Mouse (Mus musculus) kidney, postnatal 0 days (tissue): Measurements from ENCODE around the gene Adam33. TPM values are rescaled to one million over a fixed set of nuclear protein-coding genes. Genes with fewer than 3 reads are reported as not detected.

ENCODE experiments used
- ATAC-seq: fragments of 200-750 bp; cut with Nextera tagmentation; replicated peaks from 2 replicates; pipeline ENCODE4 v1.8.0; 2017; ENCODE audit warnings: low read depth, moderate number of reproducible peaks, moderate TSS enrichment, moderate library complexity; ENCODE audit not compliant: low FRiP score
- DNase-seq: peaks from one replicate; pipeline ENCODE4 v3.0.0-alpha.2; 2016; ENCODE audit warnings: low spot score
- H3K27ac ChIP-seq: fragments of 300-500 bp; sonication (generic); 2 replicates; pipeline ENCODE4 v1.5.1; 2014; ENCODE audit warnings: mild to moderate bottlenecking
- H3K27me3 ChIP-seq: fragments of 300-500 bp; sonication (generic); 2 replicates; pipeline ENCODE4 v1.6.1; 2014; ENCODE audit warnings: low read length, mixed read lengths; ENCODE audit not compliant: insufficient read depth
- H3K36me3 ChIP-seq: fragments of 300-500 bp; sonication (generic); 2 replicates; pipeline ENCODE4 v1.6.1; 2014; ENCODE audit warnings: low read length, mixed read lengths; ENCODE audit not compliant: insufficient read depth
- H3K4me1 ChIP-seq: fragments of 300-500 bp; sonication (generic); replicated peaks from 2 replicates; pipeline ENCODE4 v1.6.1; 2014; ENCODE audit warnings: antibody characterized with exemption, low read length, mixed read lengths; ENCODE audit not compliant: insufficient read depth
- H3K4me2 ChIP-seq: fragments of 300-500 bp; sonication (generic); 2 replicates; pipeline ENCODE4 v1.6.1; 2014; ENCODE audit warnings: mild to moderate bottlenecking, low read length, moderate library complexity, mixed read lengths
- H3K4me3 ChIP-seq: fragments of 300-500 bp; sonication (generic); replicated peaks from 2 replicates; pipeline ENCODE4 v1.5.1; 2014; ENCODE audit warnings: low read depth, low read length
- H3K9ac ChIP-seq: fragments of 300-500 bp; sonication (generic); 2 replicates; pipeline ENCODE4 v1.6.1; 2014; ENCODE audit warnings: low read depth, low read length
- H3K9me3 ChIP-seq: fragments of 300-500 bp; sonication (generic); replicated peaks from 2 replicates; pipeline ENCODE4 v1.6.1; 2016; ENCODE audit warnings: low read length, inconsistent platforms, mixed read lengths
- CTCF ChIP-seq: IDR thresholded peaks from 2 replicates; pipeline ENCODE4 v1.5.1; 2016; ENCODE audit warnings: antibody characterized with exemption, low read depth, mild to moderate bottlenecking, moderate library complexity
- WGBS: fragments of 180-500 bp; shearing (Covaris S2); extraction: QIAGEN DNeasy Blood & Tissue Kit; methylation state at CpG from one replicate; pipeline ENCODE4 v1.1.7; 2014; 5-methylcytosine and 5-hydroxymethylcytosine counted together
- polyA plus RNA-seq: library from polyadenylated mRNA; unstranded; fragments of >200 nt; fragmentation: Nextera tagmentation; extraction: Ambion mirVana; gene quantifications from 2 replicates; pipeline ENCODE4 v1.2.1, GENCODE M21; 2015

The Adam33 gene
- polyA plus RNA-seq, 1 experiment from 2014 or later, result 1.9 TPM

- H3K27ac ChIP-seq, result 0 out of 2 replicates have a peak within 1 kb of the TSS, but pooled peaks have one; percentile 5
- WGBS, result 69% methylated on average over 11 of the region's 11 CpGs
- H3K9ac ChIP-seq, result no peak within 1 kb of the TSS
- no peaks in the 10 kb centered on the region for H3K9me3 ChIP-seq
- no peak for DNase-seq
- ATAC-seq, result no peak
- no peaks in the 10 kb centered on the region for H3K36me3 ChIP-seq
- H3K4me2 ChIP-seq, result no peak within 1 kb of the TSS
- H3K27me3 ChIP-seq, result no peaks in the 10 kb centered on the region
- no peak for TF ChIP-seq CTCF
- H3K4me3 ChIP-seq, result no peak within 1 kb of the TSS
- H3K4me1 ChIP-seq, result no peaks in the 10 kb centered on the region
Observed at GRCm38 (mm10) chr2:131086667-131087390, 23.2 kb upstream of the Adam33 start, which contains the start of gene Siglec1. Gene Siglec1, minus strand, starts transcription at chr2:131086765.

- no peak for TF ChIP-seq CTCF
- H3K4me1 ChIP-seq, result no peaks in the 10 kb centered on the region
- no peaks in the 10 kb centered on the region for H3K27me3 ChIP-seq
- H3K36me3 ChIP-seq, result no peaks in the 10 kb centered on the region
- no peak overlapping the region for H3K4me3 ChIP-seq
- H3K9ac ChIP-seq, result no peak overlapping the region
- no peaks in the 10 kb centered on the region for H3K9me3 ChIP-seq
- no peak overlapping the region for H3K4me2 ChIP-seq
- no peak for DNase-seq
- no peak overlapping the region for H3K27ac ChIP-seq
- ATAC-seq, result no peak
- 82% methylated on average over 4 of the region's 4 CpGs for WGBS
Observed at GRCm38 (mm10) chr2:131084206-131084605, 20.6 kb upstream of the Adam33 start.

- no peaks in the 10 kb centered on the region for H3K9me3 ChIP-seq
- 66% methylated on average over 5 of the region's 5 CpGs for WGBS
- TF ChIP-seq CTCF, result no peak
- no peak for ATAC-seq
- no peaks in the 10 kb centered on the region for H3K4me1 ChIP-seq
- H3K4me3 ChIP-seq, result no peak overlapping the region
- H3K9ac ChIP-seq, result no peak overlapping the region
- H3K36me3 ChIP-seq, result no peaks in the 10 kb centered on the region
- no peak overlapping the region for H3K27ac ChIP-seq
- H3K4me2 ChIP-seq, result no peak overlapping the region
- H3K27me3 ChIP-seq, result no peaks in the 10 kb centered on the region
- no peak for DNase-seq
Observed at GRCm38 (mm10) chr2:131080507-131080906, 16.9 kb upstream of the Adam33 start.

- Histone ChIP-seq H3K4me2 (no peak overlapping the region), H3K9me3 (no peaks in the 10 kb centered on the region), H3K9ac (no peak overlapping the region), H3K27ac (no peak overlapping the region), H3K36me3 (no peaks in the 10 kb centered on the region), H3K4me3 (no peak overlapping the region), H3K27me3 (no peaks in the 10 kb centered on the region), H3K4me1 (no peaks in the 10 kb centered on the region)
- TF ChIP-seq CTCF, result no peak
- WGBS, result 88% methylated on average over 10 of the region's 10 CpGs
- ATAC-seq (no peak), DNase-seq (no peak)
Observed at GRCm38 (mm10) chr2:131072536-131072935, 8.9 kb upstream of the Adam33 start.

- Histone ChIP-seq H3K27ac (no peak overlapping the region), H3K9me3 (no peaks in the 10 kb centered on the region), H3K4me1 (peaks cover 4% of the 10 kb centered on the region; the same call in 1 of the 2 replicates), H3K4me3 (no peak overlapping the region), H3K4me2 (no peak overlapping the region), H3K27me3 (0 out of 2 replicates have a peak, but pooled peaks cover 3% of the 10 kb centered on the region), H3K36me3 (no peaks in the 10 kb centered on the region), H3K9ac (no peak overlapping the region)
- TF ChIP-seq CTCF, result no peak
- WGBS, result 47% methylated on average over 6 of the region's 6 CpGs
- no peak for ATAC-seq
- DNase-seq, result peak; percentile 79
Observed at GRCm38 (mm10) chr2:131067481-131067880, 3.9 kb upstream of the Adam33 start.

- no peak overlapping the region for H3K4me2 ChIP-seq
- no peak overlapping the region for H3K4me3 ChIP-seq
- 49% methylated on average over 9 of the region's 9 CpGs for WGBS
- peaks cover 4% of the 10 kb centered on the region; the same call in 1 of the 2 replicates for H3K4me1 ChIP-seq
- DNase-seq, result no peak
- no peak overlapping the region for H3K9ac ChIP-seq
- H3K36me3 ChIP-seq, result no peaks in the 10 kb centered on the region
- no peak overlapping the region for H3K27ac ChIP-seq
- ATAC-seq, result 0 out of 2 replicates have a peak, but pooled peaks have one; percentile 31
- no peak for TF ChIP-seq CTCF
- 0 out of 2 replicates have a peak, but pooled peaks cover 3% of the 10 kb centered on the region for H3K27me3 ChIP-seq
- H3K9me3 ChIP-seq, result no peaks in the 10 kb centered on the region
Observed at GRCm38 (mm10) chr2:131066342-131066741, 2.7 kb upstream of the Adam33 start.
